Mouse (Mus musculus) cortical plate, adult 2 months (tissue): ENCODE results near the gene Nlk.

Experiments
- CTCF ChIP-seq: fragments of 200-500 bp; IDR thresholded peaks from 2 replicates; pipeline ENCODE4 v1.5.1; 2011; ENCODE audit warnings: mild to moderate bottlenecking, control low read depth, low read length; ENCODE audit not compliant: insufficient read depth; ENCODE audit errors: extremely low read depth
- POLR2A ChIP-seq: fragments of 200-500 bp; IDR thresholded peaks from 2 replicates; pipeline ENCODE4 v1.6.1; 2011; ENCODE audit warnings: mild to moderate bottlenecking, low read length, control low read depth; ENCODE audit not compliant: insufficient read depth; ENCODE audit errors: extremely low read depth

DNA sequence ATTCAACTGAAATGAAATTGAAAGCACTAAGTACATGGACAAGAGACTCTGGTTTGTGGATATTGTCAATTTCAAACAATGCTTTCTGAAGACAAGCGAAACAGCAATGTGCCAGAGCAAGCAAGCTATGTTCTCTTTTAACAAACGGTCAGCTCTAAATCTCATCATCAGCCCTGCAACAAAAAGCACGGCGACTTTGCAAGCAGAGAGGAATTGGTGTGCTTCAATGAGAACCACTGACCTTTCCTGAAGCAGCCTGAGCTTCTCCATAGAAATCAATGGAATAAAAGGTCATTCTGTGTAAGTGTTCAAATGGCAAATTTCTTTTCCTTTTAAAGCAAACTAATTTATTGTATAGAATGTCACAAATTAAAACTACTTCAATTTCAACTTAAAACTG lies 87.5 kb downstream of the Nlk start:
- TF ChIP-seq POLR2A (no peak), CTCF (no peak)
